Mouse (Mus musculus) gastrocnemius, adult 8-10 months (tissue): ENCODE data around the gene Pik3cb. TPM values are rescaled to one million over a fixed set of nuclear protein-coding genes. Genes with fewer than 3 reads are reported as not detected.

Experiments used
- DNase-seq, 2 experiments: peaks; one replicate each; pipeline ENCODE4 v3.0.0; 2022; ENCODE audit warnings: low spot score in 2 of 2
- total RNA-seq, 4 experiments: library from RNA; stranded (reverse); gene quantifications; 2 replicates each; pipeline ENCODE4 v1.2.4; 2022

Gene Pik3cb
- total RNA-seq: 1 to 10 TPM; 5.8 to 7.7 (median 6.6) TPM

GRCm38 (mm10) chr9:99140063-99140882 lies at the start of gene Pik3cb:
Gene Pik3cb, minus strand, starts transcription at chr9:99140621.
- peak; percentile 93 to 94 for DNase-seq

GRCm38 (mm10) chr9:99183043-99183670 lies 42.7 kb upstream of the Pik3cb start:
- no peak for DNase-seq

- no peak for DNase-seq
Observed at GRCm38 (mm10) chr9:99182121-99182520, 41.7 kb upstream of the Pik3cb start.

GRCm38 (mm10) chr9:99180272-99180671 lies 39.9 kb upstream of the Pik3cb start:
- no peak for DNase-seq

GRCm38 (mm10) chr9:99178736-99179135 lies 38.3 kb upstream of the Pik3cb start:
- no peak for DNase-seq

GRCm38 (mm10) chr9:99175774-99176173 lies 35.4 kb upstream of the Pik3cb start:
- DNase-seq: no peak

- no peak for DNase-seq
Observed at GRCm38 (mm10) chr9:99172811-99173210, 32.4 kb upstream of the Pik3cb start.

GRCm38 (mm10) chr9:99171186-99171585 lies 30.8 kb upstream of the Pik3cb start:
- no peak for DNase-seq

GRCm38 (mm10) chr9:99169029-99169428 lies 28.6 kb upstream of the Pik3cb start:
- no peak for DNase-seq

GRCm38 (mm10) chr9:99166946-99167345 lies 26.5 kb upstream of the Pik3cb start:
- DNase-seq: no peak

GRCm38 (mm10) chr9:99165956-99166355 lies 25.5 kb upstream of the Pik3cb start:
- no peak for DNase-seq

GRCm38 (mm10) chr9:99164664-99165226 lies 24.3 kb upstream of the Pik3cb start:
- DNase-seq: no peak

- DNase-seq: no peak
Observed at GRCm38 (mm10) chr9:99164148-99164503, 23.7 kb upstream of the Pik3cb start.

- DNase-seq: no peak
Observed at GRCm38 (mm10) chr9:99163420-99164147, 23.2 kb upstream of the Pik3cb start.

GRCm38 (mm10) chr9:99162839-99163238 lies 22.4 kb upstream of the Pik3cb start:
- no peak for DNase-seq

GRCm38 (mm10) chr9:99160780-99161179 lies 20.4 kb upstream of the Pik3cb start:
- no peak for DNase-seq

- no peak for DNase-seq
Observed at GRCm38 (mm10) chr9:99159932-99160331, 19.5 kb upstream of the Pik3cb start.

GRCm38 (mm10) chr9:99158708-99159107 lies 18.3 kb upstream of the Pik3cb start:
- DNase-seq: no peak

GRCm38 (mm10) chr9:99158203-99158632 lies 17.8 kb upstream of the Pik3cb start:
- no peak for DNase-seq

- DNase-seq: no peak
Observed at GRCm38 (mm10) chr9:99153655-99154054, 13.2 kb upstream of the Pik3cb start.

- no peak for DNase-seq
Observed at GRCm38 (mm10) chr9:99152699-99153490, 12.5 kb upstream of the Pik3cb start.
